Comparison of ENCODE assay signal across 8 mouse cellular contexts in genomic region chr1:39392189-39392588, GRCm38 (mm10). TPM values are rescaled to one million over a fixed set of nuclear protein-coding genes. Genes with fewer than 3 reads are reported as not detected.
DNase-seq lines count a peak whose midpoint lies in the region; ATAC-seq and TF ChIP-seq lines count a peak whose summit lies in the region.

No protein-coding gene starts in this region.

- WGBS in forebrain, embryonic 14.5 days = 56% methylated on average over 3 of the region's 3 CpGs

- H3K4me2 ChIP-seq in forebrain, embryonic 14.5 days (ENCODE audit: low read length) = no peak overlapping the region

- TF ChIP-seq POLR2A in ES-Bruce4 (IDR thresholded peaks at IDR 0.05; ENCODE audit: insufficient read depth, low read length) = no peak

- TF ChIP-seq CTCF in ES-Bruce4 (IDR thresholded peaks at IDR 0.05; ENCODE audit: low read depth, low read length) = peak; percentile 98

- TF ChIP-seq EP300 in ES-Bruce4 (IDR thresholded peaks at IDR 0.05; ENCODE audit: insufficient read depth, low read depth, low read length) = no peak

- no peaks in the 10 kb centered on the region for H3K9me3 ChIP-seq in ES-Bruce4 (replicated peaks; ENCODE audit: control insufficient read depth, insufficient read depth, low read length, poor library complexity, severe bottlenecking)
- H3K9me3 ChIP-seq in forebrain, embryonic 14.5 days (replicated peaks; ENCODE audit: control insufficient read depth, low read length) = no peaks in the 10 kb centered on the region

- no peak overlapping the region for H3K27ac ChIP-seq in ES-Bruce4 (ENCODE audit: insufficient read depth, low read length)
- H3K27ac ChIP-seq in forebrain, embryonic 14.5 days (ENCODE audit: low read depth, low read length) = no peak overlapping the region

- H3K9ac ChIP-seq in ES-Bruce4 (ENCODE audit: low read depth, poor library complexity, severe bottlenecking) = no peak overlapping the region
- no peak overlapping the region for H3K9ac ChIP-seq in forebrain, embryonic 14.5 days (ENCODE audit: low read length)

- peak; percentile 72 for ATAC-seq in forebrain, embryonic 14.5 days
- peak; percentile 43 to 52; a peak in 1 of 4 replicates for ATAC-seq in hematopoietic stem cell, adult 5-6 weeks (replicated peaks in 1 of 2; ENCODE audit: insufficient read depth in 1 of 2, low FRiP score in 2 of 2, low TSS enrichment in 1 of 2, low read depth in 1 of 2, poor library complexity in 2 of 2, severe bottlenecking in 2 of 2)

- no peak overlapping the region for H3K4me3 ChIP-seq in ES-Bruce4 (ENCODE audit: low read depth, low read length)
- H3K4me3 ChIP-seq in forebrain, embryonic 14.5 days (ENCODE audit: low read depth, low read length) = no peak overlapping the region

- no peaks in the 10 kb centered on the region for H3K36me3 ChIP-seq in ES-Bruce4 (ENCODE audit: control insufficient read depth, insufficient read depth, low read length, poor library complexity, severe bottlenecking)
- no peaks in the 10 kb centered on the region for H3K36me3 ChIP-seq in forebrain, embryonic 14.5 days (ENCODE audit: control insufficient read depth, insufficient read depth, low read length)

- no peaks in the 10 kb centered on the region for H3K4me1 ChIP-seq in ES-Bruce4 (ENCODE audit: control insufficient read depth, insufficient read depth, low read length)
- H3K4me1 ChIP-seq in forebrain, embryonic 14.5 days (ENCODE audit: control insufficient read depth, insufficient read depth, low read length) = no peaks in the 10 kb centered on the region

- H3K27me3 ChIP-seq in ES-Bruce4 (ENCODE audit: control insufficient read depth, insufficient read depth, low read length, poor library complexity, severe bottlenecking) = no peaks in the 10 kb centered on the region
- H3K27me3 ChIP-seq in forebrain, embryonic 14.5 days (replicated peaks; ENCODE audit: control insufficient read depth, insufficient read depth, low read length) = no peaks in the 10 kb centered on the region

- DNase-seq in c-Kit-positive CD71-positive TER-119-negative erythroid progenitor cells, embryonic 14.5 days (ENCODE audit: low read depth) = peak; percentile 68
- peak; percentile 78 for DNase-seq in forebrain, embryonic 14.5 days (ENCODE audit: low spot score)
- DNase-seq in layer of hippocampus, postnatal 14 days (ENCODE audit: low spot score in 2 of 2) = peak; percentile 77 to 80
- DNase-seq in lung, postnatal 36 days = peak; percentile 89
- peak; percentile 73 for DNase-seq in retina, postnatal 1 day
- peak; percentile 89 for DNase-seq in thymus, postnatal 4 days

RNA-seq across cellular contexts. Expression of gene Rpl31, which starts 24.5 kb away (rescaled TPM):
- 2,420 and 2,624 TPM in 2 replicates for polyA plus RNA-seq in ES-Bruce4 (2011; ENCODE audit: insufficient read depth, insufficient read length, low read depth, missing spikeins)
- 341 and 533 TPM in 2 replicates for polyA plus RNA-seq in forebrain, embryonic 14.5 days (2014; fragmentation: Nextera tagmentation; extraction: Ambion mirVana)
- 486 and 732 TPM in 2 replicates for total RNA-seq in hematopoietic stem cell, adult 5-6 weeks (2017)
- 100 to 1,000 TPM; 448 to 544 TPM for total RNA-seq in layer of hippocampus, postnatal 14 days (2021)
